Mouse (Mus musculus) testis, adult 2 months (tissue): ENCODE measurements around the gene Specc1.

Experiments used
- CTCF ChIP-seq: fragments of 200-500 bp; IDR thresholded peaks from 2 replicates; pipeline ENCODE4 v1.5.1; 2012; ENCODE audit warnings: low read depth, mild to moderate bottlenecking, inconsistent platforms, low read length, moderate library complexity; ENCODE audit not compliant: control insufficient read depth, insufficient read depth, insufficient replicate concordance
- POLR2A ChIP-seq: fragments of 200-500 bp; IDR thresholded peaks from 2 replicates; pipeline ENCODE4 v1.6.1; 2012; ENCODE audit warnings: low read depth, mild to moderate bottlenecking, inconsistent platforms, low read length, moderate library complexity; ENCODE audit not compliant: control insufficient read depth

DNA sequence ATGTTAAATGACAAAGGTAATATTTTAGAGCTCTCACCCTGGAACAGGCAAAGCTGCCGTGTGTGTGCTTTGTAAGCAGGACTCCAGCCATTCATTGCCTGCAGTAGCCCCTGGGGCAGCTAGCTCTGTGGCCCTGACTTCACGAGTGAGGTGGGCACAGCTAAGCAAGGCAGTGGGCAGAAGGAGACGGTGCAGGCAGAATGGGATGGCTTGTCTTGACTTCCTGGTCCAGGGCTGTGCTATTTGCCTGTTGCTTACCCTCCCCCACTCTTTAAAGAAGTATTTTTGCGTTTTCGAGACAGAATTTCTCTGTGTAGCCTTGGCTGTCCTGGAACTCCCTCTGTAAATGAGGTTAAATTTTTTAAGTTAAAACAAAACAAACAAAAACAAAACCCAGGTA is 50.1 kb downstream of the Specc1 start:
- TF ChIP-seq CTCF (no peak), POLR2A (no peak)
